Mouse (Mus musculus) MEL-GATA-1-ER (cell line): ENCODE measurements around the gene Cdh23.

Experiments
- DNase-seq: peaks from one replicate; pipeline ENCODE4 v3.0.0-alpha.2; 2012; ENCODE audit warnings: low read depth; ENCODE audit errors: extremely low read depth

Cdh23 gene

GRCm38 (mm10) chr10:60268738-60269137, 427.6 kb downstream of the Cdh23 start:
- DNase-seq: no peak

GRCm38 (mm10) chr10:60266842-60267401, 429.4 kb downstream of the Cdh23 start:
- no peak for DNase-seq

- DNase-seq: no peak
Observed at GRCm38 (mm10) chr10:60265252-60265651, 431.0 kb downstream of the Cdh23 start.

- no peak for DNase-seq
Observed at GRCm38 (mm10) chr10:60263351-60263750, 432.9 kb downstream of the Cdh23 start.

- DNase-seq: peak; percentile 62
Observed at GRCm38 (mm10) chr10:60262386-60262785, 433.9 kb downstream of the Cdh23 start.

- DNase-seq: no peak
Observed at GRCm38 (mm10) chr10:60261530-60261929, 434.8 kb downstream of the Cdh23 start.

GRCm38 (mm10) chr10:60260557-60261294, 435.6 kb downstream of the Cdh23 start:
- DNase-seq: no peak

GRCm38 (mm10) chr10:60257261-60257825, 438.9 kb downstream of the Cdh23 start:
- DNase-seq: no peak

GRCm38 (mm10) chr10:60256088-60256487, 440.2 kb downstream of the Cdh23 start:
- no peak for DNase-seq
